Mouse (Mus musculus) E14TG2a.4 (cell line): ENCODE data around the gene Map3k15.

Experiments
- H3K27me3 ChIP-seq: 2 replicates; pipeline ENCODE4 v1.6.1; 2014; ENCODE audit warnings: low read length, control low read depth; ENCODE audit not compliant: insufficient read depth
- H3K36me3 ChIP-seq: 2 replicates; pipeline ENCODE4 v1.6.1; 2014; ENCODE audit warnings: low read length, control low read depth; ENCODE audit not compliant: insufficient read depth
- H3K4me1 ChIP-seq: replicated peaks from 2 replicates; pipeline ENCODE4 v1.6.1; 2014; ENCODE audit warnings: low read depth, low read length, control low read depth
- H3K4me3 ChIP-seq: replicated peaks from 2 replicates; pipeline ENCODE4 v1.5.1; 2014; ENCODE audit warnings: mild to moderate bottlenecking, low read length
- H3K9me3 ChIP-seq: 2 replicates; pipeline ENCODE4 v1.6.1; 2014; ENCODE audit warnings: low read length, control low read depth
- CTCF ChIP-seq: conservative IDR thresholded peaks from 2 replicates; pipeline ENCODE4 v1.5.1; 2014; ENCODE audit warnings: low read length
- NANOG ChIP-seq: IDR thresholded peaks from 2 replicates; pipeline ENCODE4 v1.6.1; 2014; ENCODE audit warnings: borderline replicate concordance, low read length, mixed read lengths
- POU5F1 ChIP-seq: IDR thresholded peaks from 2 replicates; pipeline ENCODE4 v1.6.1; 2014; ENCODE audit warnings: low read length, borderline replicate concordance

Map3k15 gene

DNA sequence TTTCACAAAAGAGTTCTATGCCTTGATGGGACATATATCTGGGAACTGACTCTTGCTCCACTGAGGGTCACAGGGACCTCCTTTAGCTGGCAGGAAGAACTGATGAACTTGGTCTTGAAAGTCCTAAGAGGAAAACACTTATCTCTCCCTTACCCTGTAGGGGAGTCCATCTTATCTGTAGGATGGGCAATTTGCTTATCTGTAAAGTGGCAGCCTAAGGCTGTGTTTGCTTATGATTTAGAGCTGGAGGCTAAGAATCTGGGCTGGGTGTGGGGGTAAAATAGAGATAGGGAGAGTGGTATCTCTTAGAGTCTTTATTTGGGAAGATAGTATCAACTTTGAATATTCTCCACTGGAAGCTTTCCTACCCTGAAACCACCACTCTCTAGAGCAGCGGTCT is 125.5 kb downstream of the Map3k15 start:
- no peaks in the 10 kb centered on the region for H3K9me3 ChIP-seq
- no peak overlapping the region for H3K4me3 ChIP-seq
- peaks cover 8% of the 10 kb centered on the region for H3K36me3 ChIP-seq
- no peaks in the 10 kb centered on the region for H3K27me3 ChIP-seq
- no peaks in the 10 kb centered on the region for H3K4me1 ChIP-seq
- TF ChIP-seq POU5F1, result no peak
- no peak for TF ChIP-seq NANOG
- no peak for TF ChIP-seq CTCF

DNA sequence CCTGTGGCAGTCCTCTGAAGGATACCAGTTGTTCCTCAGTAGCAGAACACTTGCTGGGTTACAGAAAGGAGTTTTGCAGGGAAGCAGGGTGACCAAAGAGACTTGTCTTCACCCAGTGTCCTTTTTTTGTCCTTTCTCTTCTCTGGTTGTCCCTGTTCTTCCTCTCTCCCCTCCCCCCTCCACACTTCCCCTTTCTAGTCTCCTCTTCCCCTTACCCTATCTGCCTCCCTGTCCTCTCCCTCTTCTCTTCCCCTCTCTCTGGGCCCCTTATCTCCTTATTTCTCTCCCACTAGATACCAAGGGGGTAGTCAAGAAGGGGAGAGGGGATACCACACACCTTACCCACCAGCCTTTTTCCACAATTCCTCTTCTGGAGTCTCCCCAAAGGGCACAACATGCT is 127.8 kb downstream of the Map3k15 start:
- H3K36me3 ChIP-seq, result peaks cover 30% of the 10 kb centered on the region
- H3K9me3 ChIP-seq, result no peaks in the 10 kb centered on the region
- no peaks in the 10 kb centered on the region for H3K4me1 ChIP-seq
- TF ChIP-seq NANOG (no peak), POU5F1 (no peak), CTCF (no peak)
- no peaks in the 10 kb centered on the region for H3K27me3 ChIP-seq
- no peak overlapping the region for H3K4me3 ChIP-seq

DNA sequence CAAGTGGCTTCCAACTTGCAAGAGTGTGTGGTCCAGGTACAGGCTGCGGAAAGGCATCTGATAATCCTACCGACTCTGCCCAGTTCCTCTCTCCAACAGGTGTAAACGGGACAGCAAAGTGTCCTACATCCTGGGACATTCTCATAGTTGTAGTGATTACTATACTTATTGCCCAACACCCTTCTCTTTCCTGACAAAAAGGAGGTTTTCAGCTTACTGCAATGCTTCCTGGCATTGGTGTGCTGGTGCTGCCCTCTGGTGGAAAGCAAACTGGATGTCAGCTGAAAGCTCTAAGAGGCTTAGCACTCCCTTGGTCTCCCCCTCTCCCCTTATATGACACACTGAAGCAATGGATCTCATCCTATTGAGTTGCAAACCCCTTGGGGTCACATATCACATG is 128.4 kb downstream of the Map3k15 start:
- peak; percentile 20 for TF ChIP-seq CTCF
- no peak for TF ChIP-seq POU5F1
- TF ChIP-seq NANOG, result no peak
- Histone ChIP-seq H3K36me3 (peaks cover 36% of the 10 kb centered on the region), H3K4me1 (no peaks in the 10 kb centered on the region)

DNA sequence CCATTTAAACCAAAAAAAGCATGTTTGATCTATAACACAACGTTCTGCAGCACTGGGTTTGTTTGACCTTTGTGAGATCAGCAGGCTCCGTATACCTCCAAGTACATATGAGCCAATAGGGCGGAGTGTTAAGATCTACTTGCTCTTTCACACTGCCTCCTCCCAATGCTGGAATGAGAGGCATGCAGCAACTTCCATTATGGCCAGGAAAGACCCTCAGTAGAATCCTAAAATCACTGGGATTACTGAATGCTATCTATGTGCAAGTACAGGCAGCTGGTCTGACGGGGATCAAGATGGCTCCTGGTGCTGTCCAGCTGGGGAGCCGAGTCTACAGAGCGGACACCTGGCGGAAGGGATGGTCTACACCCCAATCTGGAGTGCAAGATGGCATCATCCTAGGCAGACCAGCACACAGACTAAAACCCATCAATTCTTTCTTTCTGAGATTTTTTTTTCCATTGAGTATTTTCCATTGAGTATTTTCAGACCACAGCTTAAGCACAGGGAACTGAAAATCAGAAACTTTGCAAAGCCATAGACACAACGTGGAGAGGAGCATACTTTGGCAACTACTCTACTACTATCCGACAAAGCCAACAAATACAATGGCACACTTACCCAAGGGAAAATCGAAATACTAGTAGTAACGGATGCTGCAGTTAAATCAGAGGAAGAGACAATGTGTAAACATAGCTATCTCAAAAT is 146.1 kb downstream of the Map3k15 start:
- no peak for TF ChIP-seq CTCF
- no peak for TF ChIP-seq NANOG
- no peak for TF ChIP-seq POU5F1
- Histone ChIP-seq H3K4me1 (peaks cover 30% of the 10 kb centered on the region), H3K36me3 (peaks cover 36% of the 10 kb centered on the region), H3K9me3 (no peaks in the 10 kb centered on the region), H3K4me3 (peak overlapping the region; percentile 84), H3K27me3 (no peaks in the 10 kb centered on the region)

More for the DNA sequence above, 128.4 kb downstream of the Map3k15 start:
- no peaks in the 10 kb centered on the region for H3K27me3 ChIP-seq
- no peaks in the 10 kb centered on the region for H3K9me3 ChIP-seq
- no peak overlapping the region for H3K4me3 ChIP-seq

- Histone ChIP-seq H3K4me1 (peaks cover 35% of the 10 kb centered on the region), H3K27me3 (no peaks in the 10 kb centered on the region), H3K9me3 (no peaks in the 10 kb centered on the region), H3K4me3 (peak overlapping the region; percentile 84), H3K36me3 (peaks cover 22% of the 10 kb centered on the region)
- TF ChIP-seq CTCF (no peak), NANOG (no peak), POU5F1 (no peak)
Observed at GRCm38 (mm10) chrX:160135719-160136118, 147.5 kb downstream of the Map3k15 start.

DNA sequence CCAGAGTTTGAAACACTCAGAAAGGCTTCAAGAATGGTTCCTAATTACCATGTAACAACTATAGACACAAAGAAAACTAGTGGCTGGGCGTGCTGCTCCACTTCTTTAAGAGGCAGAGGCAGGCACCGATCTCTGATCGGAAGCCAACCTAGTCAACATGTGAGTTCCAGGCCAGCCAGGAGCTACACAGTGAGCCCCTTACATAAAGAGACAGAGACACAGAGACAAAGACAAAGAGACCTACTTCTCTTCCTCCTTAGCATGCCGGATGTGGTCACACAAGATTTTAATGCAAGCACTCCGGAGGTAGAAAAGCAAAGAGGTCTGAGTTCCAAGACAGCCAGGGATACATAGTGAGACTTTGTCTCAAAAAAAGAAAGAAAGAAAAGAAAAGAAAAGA is 147.9 kb downstream of the Map3k15 start:
- no peak for TF ChIP-seq POU5F1
- Histone ChIP-seq H3K4me1 (peaks cover 35% of the 10 kb centered on the region), H3K4me3 (peak overlapping the region; percentile 84), H3K27me3 (no peaks in the 10 kb centered on the region), H3K36me3 (peaks cover 18% of the 10 kb centered on the region), H3K9me3 (no peaks in the 10 kb centered on the region)

GRCm38 (mm10) chrX:160137177-160137860 is 149.1 kb downstream of the Map3k15 start:
- no peak for TF ChIP-seq POU5F1
- TF ChIP-seq NANOG, result no peak
- Histone ChIP-seq H3K4me1 (peaks cover 30% of the 10 kb centered on the region), H3K4me3 (peak overlapping the region; percentile 84), H3K27me3 (no peaks in the 10 kb centered on the region), H3K9me3 (no peaks in the 10 kb centered on the region), H3K36me3 (peaks cover 6% of the 10 kb centered on the region)

DNA sequence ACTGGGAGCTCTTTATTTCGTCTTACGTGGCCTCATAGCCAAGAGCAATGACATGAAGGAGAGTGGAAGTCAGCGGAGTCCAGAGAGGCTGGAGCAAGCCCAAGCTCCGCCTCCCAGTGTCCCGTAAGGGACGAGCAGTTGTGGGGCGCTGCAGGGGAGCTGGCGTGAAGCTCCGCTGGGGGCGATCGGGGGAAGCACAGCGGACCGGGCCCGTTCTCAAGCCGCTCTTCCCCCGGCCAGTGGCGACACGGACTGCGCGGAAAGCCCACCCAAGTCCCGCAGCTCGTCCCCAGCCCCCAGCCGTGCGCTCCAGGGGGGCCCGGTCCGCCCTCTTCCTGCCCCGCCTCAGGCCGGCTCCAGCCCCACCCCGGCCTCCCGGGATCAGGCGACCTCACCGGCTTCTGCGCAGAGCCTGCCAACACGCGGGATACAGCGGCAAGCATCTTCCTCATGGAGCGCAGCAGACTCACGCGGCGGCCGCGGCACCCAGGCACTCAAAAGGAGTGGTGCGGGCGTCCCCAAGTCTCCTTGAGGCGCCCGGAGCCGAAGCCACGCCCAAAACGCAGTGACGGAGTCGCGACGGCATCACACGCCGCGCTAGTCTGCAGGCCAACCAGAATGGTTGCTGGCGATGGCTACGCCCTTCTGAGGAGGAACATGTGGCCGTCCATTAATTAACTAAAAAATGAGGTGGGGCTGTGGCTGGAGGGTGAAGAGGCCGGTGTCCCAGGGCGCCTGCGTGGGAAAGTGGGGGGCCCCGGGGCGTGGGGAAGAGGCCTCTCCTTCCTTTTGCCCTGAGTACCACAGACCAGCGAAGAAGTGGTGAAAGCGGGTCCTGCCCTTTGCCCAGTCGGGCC is 149.9 kb downstream of the Map3k15 start, which contains the start of gene Pdha1:
TSS of gene Pdha1 (minus strand) at position 553 of the 857 bp plus-strand sequence.
- H3K9me3 ChIP-seq, result no peaks in the 10 kb centered on the region
- peak within 1 kb of the TSS; percentile 84 for H3K4me3 ChIP-seq
- H3K27me3 ChIP-seq, result no peaks in the 10 kb centered on the region
- peaks cover 24% of the 10 kb centered on the region for H3K4me1 ChIP-seq
- TF ChIP-seq NANOG (no peak), CTCF (no peak), POU5F1 (no peak)
- 0 out of 2 replicates have a peak, but pooled peaks cover under 1% of the 10 kb centered on the region for H3K36me3 ChIP-seq
